Mouse (Mus musculus) heart, adult 2 months (tissue): ENCODE results near the gene Vmn1r85.

ENCODE experiments used
- CTCF ChIP-seq: fragments of 200-600 bp; IDR thresholded peaks from 2 replicates; pipeline ENCODE4 v1.8.1; 2022; ENCODE audit warnings: antibody characterized with exemption, mild to moderate bottlenecking, moderate library complexity
- POLR2A ChIP-seq: fragments of 200-500 bp; IDR thresholded peaks from 2 replicates; pipeline ENCODE4 v1.6.1; 2011; ENCODE audit warnings: mild to moderate bottlenecking, low read depth, low read length, control low read depth; ENCODE audit not compliant: insufficient read depth

DNA sequence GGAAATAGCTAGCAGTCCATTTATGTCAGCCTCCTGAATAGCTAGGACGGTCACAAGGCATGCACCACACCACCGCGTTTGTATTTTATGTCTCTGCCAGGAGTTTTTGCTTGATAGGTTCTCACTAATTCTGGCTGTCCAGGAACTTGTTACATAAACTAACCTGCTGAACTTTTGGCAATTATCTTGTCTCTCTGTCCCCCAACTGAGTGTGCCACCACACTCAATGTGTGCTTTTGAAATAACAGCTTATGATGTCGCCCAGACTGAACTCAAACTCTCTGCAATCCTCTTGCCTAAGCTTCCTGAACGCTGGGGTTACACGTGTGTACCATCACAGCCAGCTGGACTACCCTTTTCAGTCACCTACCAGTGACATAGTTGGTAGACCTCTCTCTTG lies 52.5 kb downstream of the Vmn1r85 start:
- no peak for TF ChIP-seq CTCF
- TF ChIP-seq POLR2A = no peak
